Mouse (Mus musculus) thymus, postnatal 25 days (tissue): ENCODE results near the gene Syna.

Source experiments
- DNase-seq: peaks from one replicate; pipeline ENCODE4 v3.0.0; 2022

The Syna gene

DNA sequence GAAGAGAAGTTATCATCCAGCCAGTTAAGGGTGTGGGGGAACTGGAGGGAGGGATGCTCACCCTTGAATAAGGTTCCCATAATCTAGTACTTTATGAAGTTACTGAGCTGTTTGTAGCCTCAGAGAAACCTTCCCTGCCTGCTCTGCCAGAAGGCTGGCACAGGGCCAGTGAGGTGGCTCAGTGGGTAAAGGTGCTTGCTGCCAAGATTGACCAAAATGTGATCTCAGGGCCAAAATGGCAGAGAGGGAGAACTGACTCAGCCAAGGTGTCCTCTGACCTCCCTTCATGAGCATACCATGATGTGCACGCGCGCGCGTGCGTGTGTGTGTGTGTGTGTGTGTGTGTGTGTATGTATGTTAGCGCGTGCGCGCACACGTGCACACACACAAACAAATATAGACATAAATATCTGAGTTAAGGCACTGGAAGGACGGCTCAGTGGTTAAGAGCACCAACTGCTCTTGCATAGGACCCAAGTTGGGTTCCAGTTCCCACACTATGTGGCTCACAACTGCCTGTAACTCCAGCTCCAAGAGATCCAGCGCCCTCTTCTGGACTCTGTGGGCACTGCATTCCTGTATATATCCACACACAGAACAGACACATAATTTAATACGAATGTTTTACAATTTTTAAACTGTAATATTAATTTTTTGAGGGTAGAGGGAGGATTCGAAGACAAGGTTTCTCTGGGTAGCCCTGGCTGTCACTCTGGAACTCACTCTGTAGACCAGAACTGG lies 33.8 kb downstream of the Syna start:
- DNase-seq: no peak

- no peak for DNase-seq
Observed at GRCm38 (mm10) chr5:134523728-134524127, 36.2 kb downstream of the Syna start.

GRCm38 (mm10) chr5:134522524-134522923 lies 37.4 kb downstream of the Syna start:
- DNase-seq: no peak

GRCm38 (mm10) chr5:134521806-134522205 lies 38.2 kb downstream of the Syna start:
- no peak for DNase-seq

DNA sequence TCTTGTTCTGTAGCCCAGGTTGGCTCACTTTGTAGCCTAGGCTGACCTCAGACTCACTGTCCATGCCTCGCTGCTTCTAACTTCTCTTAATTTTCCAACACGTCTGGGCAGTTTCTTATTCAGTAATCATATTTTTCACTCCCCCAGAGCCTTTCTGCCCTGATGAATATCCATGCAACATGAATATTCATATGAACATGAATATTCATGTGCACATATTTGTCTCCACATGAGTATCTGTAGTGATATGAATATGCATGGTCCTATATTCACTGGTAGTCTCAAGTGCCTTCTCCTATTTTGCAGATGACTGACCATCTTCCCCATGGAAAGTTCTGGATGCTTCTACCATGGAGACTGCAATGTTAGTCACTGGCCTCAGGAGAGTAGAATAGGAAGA lies 38.8 kb downstream of the Syna start:
- no peak for DNase-seq

GRCm38 (mm10) chr5:134520120-134520519 lies 39.9 kb downstream of the Syna start:
- DNase-seq: no peak

GRCm38 (mm10) chr5:134519471-134519870 lies 40.5 kb downstream of the Syna start:
- no peak for DNase-seq

- no peak for DNase-seq
Observed at GRCm38 (mm10) chr5:134512086-134512485, 47.9 kb downstream of the Syna start.

DNA sequence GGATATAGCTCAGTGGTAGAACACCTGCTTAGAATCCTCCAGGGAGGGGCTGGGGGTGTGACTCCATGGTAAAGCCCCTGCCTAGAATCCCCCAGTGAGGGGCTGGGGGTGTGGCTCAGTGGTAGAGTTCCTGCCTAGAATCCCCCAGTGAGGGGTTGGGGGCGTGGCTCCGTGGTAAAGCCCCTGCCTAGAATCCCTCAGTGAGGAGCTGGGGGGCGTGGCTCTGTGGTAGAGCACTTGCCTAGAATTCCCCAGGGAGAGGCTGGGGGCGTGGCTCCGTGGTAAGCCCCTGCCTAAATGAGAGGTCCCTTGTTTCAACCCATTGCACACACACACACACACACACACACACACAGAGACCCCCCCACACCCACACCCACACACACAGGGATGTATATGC lies 49.7 kb downstream of the Syna start:
- DNase-seq: no peak

- no peak for DNase-seq
Observed at GRCm38 (mm10) chr5:134508965-134509364, 51.0 kb downstream of the Syna start.
